Mouse (Mus musculus) stomach, embryonic 14.5 days (tissue): Measurements from ENCODE around the gene Cadm4. TPM values are rescaled to one million over a fixed set of nuclear protein-coding genes. Genes with fewer than 3 reads are reported as not detected.

Source experiments
- ATAC-seq: fragments of 200-750 bp; cut with Nextera tagmentation; 2 replicates; pipeline ENCODE4 v1.8.0; 2017; ENCODE audit warnings: low read depth, moderate TSS enrichment; ENCODE audit not compliant: insufficient number of reproducible peaks, insufficient read depth, low FRiP score
- H3K27ac ChIP-seq: fragments of 300-500 bp; sonication (generic); 2 replicates; pipeline ENCODE4 v1.5.1; 2014; ENCODE audit warnings: mild to moderate bottlenecking, low read length, moderate library complexity, mixed read lengths
- H3K27me3 ChIP-seq: fragments of 300-500 bp; sonication (generic); 2 replicates; pipeline ENCODE4 v1.6.1; 2014; ENCODE audit warnings: low read length, control low read depth, mixed read lengths; ENCODE audit not compliant: control insufficient read depth, insufficient read depth
- H3K36me3 ChIP-seq: fragments of 300-500 bp; sonication (generic); 2 replicates; pipeline ENCODE4 v1.6.1; 2014; ENCODE audit warnings: mild to moderate bottlenecking, control low read depth, low read length, moderate library complexity, mixed read lengths; ENCODE audit not compliant: control insufficient read depth, insufficient read depth
- H3K4me1 ChIP-seq: fragments of 300-500 bp; sonication (generic); 2 replicates; pipeline ENCODE4 v1.6.1; 2014; ENCODE audit warnings: low read length, control low read depth, mixed read lengths; ENCODE audit not compliant: control insufficient read depth, insufficient read depth
- H3K4me2 ChIP-seq: fragments of 300-500 bp; sonication (generic); replicated peaks from 2 replicates; pipeline ENCODE4 v1.6.1; 2014; ENCODE audit warnings: low read depth, low read length, control low read depth
- H3K4me3 ChIP-seq: fragments of 300-500 bp; sonication (generic); 2 replicates; pipeline ENCODE4 v1.5.1; 2014; ENCODE audit warnings: low read depth, low read length, control low read depth
- H3K9ac ChIP-seq: fragments of 300-500 bp; sonication (generic); replicated peaks from 2 replicates; pipeline ENCODE4 v1.6.1; 2014; ENCODE audit warnings: low read depth, mild to moderate bottlenecking, control low read depth, low read length, moderate library complexity, mixed read lengths
- H3K9me3 ChIP-seq: fragments of 300-500 bp; sonication (generic); 2 replicates; pipeline ENCODE4 v1.6.1; 2016; ENCODE audit warnings: low read depth, low read length, control low read depth; ENCODE audit not compliant: control insufficient read depth
- WGBS: fragments of 180-500 bp; shearing (Covaris S2); extraction: QIAGEN DNeasy Blood & Tissue Kit; methylation state at CpG from one replicate; pipeline ENCODE4 v1.1.7; 2014; 5-methylcytosine and 5-hydroxymethylcytosine counted together
- polyA plus RNA-seq: library from polyadenylated mRNA; unstranded; fragments of >200 nt; fragmentation: Nextera tagmentation; extraction: Ambion mirVana; gene quantifications from 2 replicates; pipeline ENCODE4 v1.2.1, GENCODE M21; 2014

Gene Cadm4
- polyA plus RNA-seq, 1 experiment from 2014 or later: 1.5 TPM

DNA sequence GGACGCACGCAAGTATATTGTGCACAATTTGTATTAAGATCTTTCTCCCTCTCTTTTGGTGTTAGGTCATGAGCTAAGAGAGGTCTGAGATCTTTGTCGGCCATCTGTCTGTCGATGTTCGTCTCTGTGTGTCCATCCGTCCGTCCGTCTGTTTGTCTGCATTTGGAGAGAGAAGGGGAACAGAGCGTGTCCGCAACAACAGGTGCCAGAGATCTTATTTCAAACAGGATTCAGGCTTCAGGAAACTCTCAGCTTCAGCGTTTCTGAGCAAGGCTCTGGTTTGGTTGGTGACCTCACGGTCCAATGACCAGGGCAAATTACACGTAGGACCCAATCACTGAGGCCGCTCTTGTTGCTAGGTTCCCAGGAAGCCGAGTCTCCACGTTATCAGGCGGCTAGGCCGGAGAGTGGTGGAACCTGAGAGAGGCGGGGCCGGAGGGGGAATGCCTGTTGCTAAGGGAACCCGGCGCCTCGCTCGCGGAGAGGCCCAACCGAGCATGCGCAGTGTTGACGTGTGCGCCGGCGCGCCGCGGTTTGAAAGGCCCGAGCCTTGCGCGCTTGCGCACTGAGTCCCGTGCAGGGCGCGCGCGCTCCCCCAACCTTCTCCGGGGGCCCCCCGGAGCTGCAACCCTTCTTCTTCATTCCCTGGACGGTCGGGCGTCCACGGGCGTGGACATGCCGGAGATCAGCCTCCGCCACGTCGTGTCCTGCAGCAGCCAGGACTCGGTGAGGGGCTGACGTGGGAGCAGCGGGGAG, 65.0 kb downstream of the Cadm4 start:
- no peaks in the 10 kb centered on the region for H3K9me3 ChIP-seq
- WGBS: under 1% methylated on average over 57 of the region's 57 CpGs
- no peaks in the 10 kb centered on the region for H3K27me3 ChIP-seq
- H3K4me3 ChIP-seq: peak overlapping the region; percentile 86
- peaks cover 13% of the 10 kb centered on the region for H3K36me3 ChIP-seq
- peaks cover 11% of the 10 kb centered on the region; the same call in 1 of the 2 replicates for H3K4me1 ChIP-seq
- peak overlapping the region; percentile 73 for H3K9ac ChIP-seq
- H3K4me2 ChIP-seq: peak overlapping the region; percentile 66
- peak; percentile 99 for ATAC-seq
- peak overlapping the region; percentile 76 for H3K27ac ChIP-seq

DNA sequence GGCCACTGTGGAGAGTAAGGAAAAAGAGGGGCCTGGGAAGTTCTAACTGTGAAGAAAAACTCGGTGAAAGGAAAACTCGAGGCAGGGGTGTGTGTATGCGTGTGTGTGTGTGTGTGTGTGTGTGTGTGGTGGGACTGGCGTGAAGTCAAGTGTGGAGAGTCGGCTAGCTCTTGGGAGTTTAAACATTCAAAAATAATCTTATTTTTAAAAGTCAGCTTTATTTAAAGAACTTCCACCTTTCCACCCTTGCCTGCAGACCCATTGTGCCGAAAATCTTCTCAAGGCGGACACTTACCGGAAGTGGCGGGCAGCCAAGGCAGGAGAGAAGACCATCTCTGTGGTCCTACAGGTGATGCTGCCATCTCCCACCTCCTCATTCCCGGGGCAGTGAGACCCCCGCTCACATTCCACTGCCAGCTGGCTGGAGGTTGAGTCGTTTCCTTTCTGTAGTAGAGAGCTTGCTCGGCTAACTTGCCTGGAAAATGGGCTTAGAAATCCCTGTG, 65.8 kb downstream of the Cadm4 start:
- no peak overlapping the region for H3K27ac ChIP-seq
- H3K4me2 ChIP-seq: peak overlapping the region; percentile 66
- WGBS: 22% methylated on average over 13 of the region's 13 CpGs
- H3K27me3 ChIP-seq: no peaks in the 10 kb centered on the region
- H3K4me1 ChIP-seq: peaks cover 11% of the 10 kb centered on the region; the same call in 1 of the 2 replicates
- H3K9me3 ChIP-seq: no peaks in the 10 kb centered on the region
- ATAC-seq: no peak
- peaks cover 19% of the 10 kb centered on the region for H3K36me3 ChIP-seq
- H3K4me3 ChIP-seq: peak overlapping the region; percentile 86
- peak overlapping the region; percentile 73 for H3K9ac ChIP-seq

DNA sequence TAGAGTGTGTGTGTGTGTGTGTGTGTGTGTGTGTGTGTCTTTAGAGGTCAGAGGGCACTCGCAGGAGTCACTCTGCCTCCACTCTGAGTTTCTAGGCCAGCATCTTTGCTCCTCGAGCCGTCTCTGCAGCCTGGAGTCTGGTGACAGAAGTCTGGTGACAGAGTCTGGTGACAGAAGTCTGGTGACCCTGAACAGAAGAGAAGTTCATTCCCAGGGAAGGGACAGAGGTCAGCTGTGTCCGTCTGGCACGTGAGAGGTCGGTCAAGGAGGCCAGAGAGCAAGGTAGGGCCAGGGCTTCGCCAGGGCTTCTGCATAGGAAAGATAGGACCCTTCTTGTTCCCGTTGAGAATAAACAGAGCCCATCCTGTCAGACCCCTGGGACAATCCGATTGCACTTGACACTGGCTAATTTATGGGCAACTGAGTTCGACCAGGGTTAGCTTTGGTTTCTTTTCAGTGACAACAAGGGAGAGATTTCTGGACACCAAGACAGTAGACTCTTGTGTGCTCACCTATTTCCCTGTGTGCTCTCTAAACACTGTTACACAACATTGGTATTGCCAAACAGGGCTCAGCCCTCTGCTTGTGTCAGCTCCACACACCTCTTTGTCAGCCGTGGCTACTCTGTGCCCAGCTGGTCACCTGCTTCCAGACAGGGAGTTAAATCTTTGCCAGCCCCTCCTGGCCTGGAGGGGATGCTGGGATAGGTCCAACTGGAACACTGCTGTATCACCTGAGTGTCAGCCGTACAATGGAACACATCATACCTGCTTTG, 70.3 kb downstream of the Cadm4 start:
- 85% methylated on average over 12 of the region's 12 CpGs for WGBS
- ATAC-seq: no peak

More for the DNA sequence above, 70.3 kb downstream of the Cadm4 start:
- peaks cover 31% of the 10 kb centered on the region for H3K36me3 ChIP-seq
- H3K27ac ChIP-seq: no peak overlapping the region
- H3K4me1 ChIP-seq: peaks cover 7% of the 10 kb centered on the region; the same call in 1 of the 2 replicates
- no peak overlapping the region for H3K4me3 ChIP-seq
- H3K27me3 ChIP-seq: no peaks in the 10 kb centered on the region
- no peak overlapping the region for H3K9ac ChIP-seq
- H3K4me2 ChIP-seq: no peak overlapping the region
- no peaks in the 10 kb centered on the region for H3K9me3 ChIP-seq

Other genes starting within 250 kb of the Cadm4 start
- gene Zfp109, start 244.5 kb upstream of the Cadm4 start, polyA plus RNA-seq: 6.3 and 6.4 TPM in 2 replicates
- 4.5 and 4.7 TPM in 2 replicates for gene Zfp108, start 227.2 kb upstream of the Cadm4 start, polyA plus RNA-seq
- 8.3 and 9.7 TPM in 2 replicates for gene Zfp93, start 211.6 kb upstream of the Cadm4 start, polyA plus RNA-seq
- 35.3 and 42.7 TPM in 2 replicates for gene Zfp61, start 180.8 kb upstream of the Cadm4 start, polyA plus RNA-seq
- gene Zfp94, start 165.4 kb upstream of the Cadm4 start, polyA plus RNA-seq: 10.6 and 13.2 TPM in 2 replicates
- gene Tescl, start 148.1 kb upstream of the Cadm4 start, polyA plus RNA-seq: 0.41 TPM in 1 of 2 replicates, not detected in the other
- not detected in 2 replicates for gene Lypd5, start 132.8 kb upstream of the Cadm4 start, polyA plus RNA-seq
- 2.4 and 3.0 TPM in 2 replicates for gene Kcnn4, start 111.8 kb upstream of the Cadm4 start, polyA plus RNA-seq
- 23.2 and 26.6 TPM in 2 replicates for gene Smg9, start 82.4 kb upstream of the Cadm4 start, polyA plus RNA-seq
- not detected in 2 replicates for gene Irgc1, start 29.7 kb upstream of the Cadm4 start, polyA plus RNA-seq
- gene Plaur, start 19.5 kb upstream of the Cadm4 start, polyA plus RNA-seq: 12.6 and 14.7 TPM in 2 replicates
- 28.5 and 30.9 TPM in 2 replicates for gene Zfp428, start 25.0 kb downstream of the Cadm4 start, polyA plus RNA-seq
- gene AC161166.1, start 30.4 kb downstream of the Cadm4 start, polyA plus RNA-seq: 0.21 and 0.29 TPM in 2 replicates
- gene Irgq, start 48.7 kb downstream of the Cadm4 start, polyA plus RNA-seq: 8.9 and 9.0 TPM in 2 replicates
- gene Pinlyp, start 64.1 kb downstream of the Cadm4 start, polyA plus RNA-seq: 0.73 and 1.3 TPM in 2 replicates
- 93.0 and 110 TPM in 2 replicates for gene Xrcc1, start 64.3 kb downstream of the Cadm4 start, polyA plus RNA-seq
- gene Ethe1, start 105.5 kb downstream of the Cadm4 start, polyA plus RNA-seq: 36.6 and 40.1 TPM in 2 replicates
- gene Zfp575, start 105.6 kb downstream of the Cadm4 start, polyA plus RNA-seq: 3.5 and 4.0 TPM in 2 replicates
- 0.64 and 1.1 TPM in 2 replicates for gene Phldb3, start 128.7 kb downstream of the Cadm4 start, polyA plus RNA-seq
- gene Lypd3, start 154.5 kb downstream of the Cadm4 start, polyA plus RNA-seq: 9.8 and 13.7 TPM in 2 replicates
- not detected in 2 replicates for gene Tex101, start 194.7 kb downstream of the Cadm4 start, polyA plus RNA-seq
- gene BC049730, start 227.2 kb downstream of the Cadm4 start, polyA plus RNA-seq: not detected in 2 replicates
- gene Gm4763, start 244.9 kb downstream of the Cadm4 start, polyA plus RNA-seq: not detected in 2 replicates